Mouse (Mus musculus) kidney, adult 2 months (tissue): ENCODE measurements at regions not wholly inside any gene's neighbourhood (a gene's known extent, or its start where the extent isn't known, plus 50 kb on each side); places are given as distances from the start of the nearest gene placed in this dataset.

Source experiments
- DNase-seq: peaks from one replicate; pipeline ENCODE4 v3.0.0; 2021
- H3K27ac ChIP-seq: fragments of 200-500 bp; 2 replicates; pipeline ENCODE4 v1.5.1; 2012; ENCODE audit warnings: low read depth, low read length, control low read depth, inconsistent platforms; ENCODE audit not compliant: insufficient read depth
- H3K27me3 ChIP-seq: fragments of 200-500 bp; replicated peaks from 2 replicates; pipeline ENCODE4 v1.6.1; 2012; ENCODE audit warnings: mild to moderate bottlenecking, moderate library complexity, low read length, inconsistent platforms; ENCODE audit not compliant: control insufficient read depth, insufficient read depth
- H3K36me3 ChIP-seq: fragments of 200-500 bp; 2 replicates; pipeline ENCODE4 v1.6.1; 2012; ENCODE audit warnings: mild to moderate bottlenecking, moderate library complexity, low read length, inconsistent platforms; ENCODE audit not compliant: control insufficient read depth, insufficient read depth
- H3K4me1 ChIP-seq: fragments of 200-500 bp; 2 replicates; pipeline ENCODE4 v1.6.1; 2011; ENCODE audit warnings: low read length; ENCODE audit not compliant: control insufficient read depth, insufficient read depth
- H3K4me3 ChIP-seq: fragments of 200-500 bp; 2 replicates; pipeline ENCODE4 v1.5.1; 2011; ENCODE audit warnings: mild to moderate bottlenecking, low read depth, low read length, control low read depth; ENCODE audit not compliant: insufficient read depth
- CTCF ChIP-seq: fragments of 200-500 bp; conservative IDR thresholded peaks from 2 replicates; pipeline ENCODE4 v1.5.1; 2011; ENCODE audit warnings: low read depth, mild to moderate bottlenecking, control low read depth, low read length, moderate library complexity, mixed read lengths; ENCODE audit not compliant: insufficient read depth, insufficient read length
- POLR2A ChIP-seq: fragments of 200-500 bp; IDR thresholded peaks from one replicate; pipeline ENCODE4 v1.6.1; 2011; ENCODE audit warnings: low read depth, low read length, control low read depth
- WGBS: fragments of 180-500 bp; shearing (Covaris S2); methylation state at CpG from one replicate; pipeline ENCODE4 v1.1.7; 2018; 5-methylcytosine and 5-hydroxymethylcytosine counted together

DNA sequence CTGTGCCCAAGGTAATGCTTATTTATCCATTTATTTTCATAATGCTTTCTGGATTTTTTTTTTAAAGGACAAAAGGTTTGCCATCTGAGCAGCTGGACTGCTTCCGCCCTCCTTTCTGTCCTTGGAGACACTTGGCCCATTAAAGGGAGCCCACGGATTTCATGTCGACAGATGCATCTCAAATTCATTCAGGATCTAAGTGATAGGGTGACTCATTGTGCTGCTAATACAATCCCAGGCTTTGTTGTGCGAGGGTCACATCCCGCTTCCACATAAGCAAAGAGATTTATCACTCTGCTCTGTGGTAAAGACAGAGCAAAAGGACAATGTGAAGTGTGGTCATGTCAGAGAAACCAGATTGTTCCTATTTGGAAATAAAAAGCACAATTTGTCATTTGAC, 220.8 kb downstream of the Csl start:
- TF ChIP-seq CTCF (no peak), POLR2A (no peak)
- no peak overlapping the region for H3K4me3 ChIP-seq
- no peaks in the 10 kb centered on the region for H3K27me3 ChIP-seq
- 57% methylated on average over 5 of the region's 5 CpGs for WGBS
- H3K36me3 ChIP-seq: no peaks in the 10 kb centered on the region
- DNase-seq: no peak
- H3K27ac ChIP-seq: no peak overlapping the region
- H3K4me1 ChIP-seq: no peaks in the 10 kb centered on the region

DNA sequence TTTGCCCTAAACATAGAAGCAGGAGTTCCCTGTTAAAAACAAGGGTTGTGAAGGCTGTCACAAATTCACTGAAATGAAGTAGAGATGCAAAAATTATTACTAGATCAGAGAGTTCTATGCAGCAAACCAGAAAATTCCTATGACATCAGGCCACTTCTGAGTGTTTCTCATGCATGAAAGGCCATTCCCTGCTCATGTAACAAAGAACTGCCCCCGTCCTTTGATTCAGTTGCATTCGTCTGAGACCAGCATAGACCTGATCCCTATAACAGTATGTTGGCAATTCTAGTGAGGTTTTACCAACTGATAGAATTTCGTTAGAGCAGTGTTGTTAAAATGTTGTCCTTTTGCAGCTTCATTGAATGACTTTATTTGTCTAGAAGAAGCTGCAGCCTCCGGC, 207.1 kb downstream of the Csl start:
- no peak for DNase-seq
- H3K27me3 ChIP-seq: no peaks in the 10 kb centered on the region
- H3K27ac ChIP-seq: no peak overlapping the region
- 70% methylated on average over 4 of the region's 4 CpGs for WGBS
- H3K4me1 ChIP-seq: peaks cover 5% of the 10 kb centered on the region; the same call in 1 of the 2 replicates
- no peak overlapping the region for H3K4me3 ChIP-seq
- TF ChIP-seq POLR2A: no peak
- no peak for TF ChIP-seq CTCF
- no peaks in the 10 kb centered on the region for H3K36me3 ChIP-seq

GRCm38 (mm10) chr10:99552836-99553540, 206.5 kb downstream of the Csl start:
- no peak for DNase-seq
- no peak for TF ChIP-seq CTCF
- TF ChIP-seq POLR2A: no peak
- Histone ChIP-seq H3K36me3 (no peaks in the 10 kb centered on the region), H3K4me1 (peaks cover 5% of the 10 kb centered on the region; the same call in 1 of the 2 replicates), H3K27me3 (no peaks in the 10 kb centered on the region), H3K27ac (no peak overlapping the region), H3K4me3 (no peak overlapping the region)
- WGBS: 68% methylated on average over 12 of the region's 12 CpGs

GRCm38 (mm10) chr10:99555021-99555420, 204.4 kb downstream of the Csl start:
- TF ChIP-seq CTCF (no peak), POLR2A (no peak)
- Histone ChIP-seq H3K4me3 (no peak overlapping the region), H3K27me3 (no peaks in the 10 kb centered on the region), H3K36me3 (no peaks in the 10 kb centered on the region), H3K4me1 (peaks cover 5% of the 10 kb centered on the region; the same call in 1 of the 2 replicates), H3K27ac (no peak overlapping the region)
- no peak for DNase-seq
- 82% methylated on average over 2 of the region's 2 CpGs for WGBS

DNA sequence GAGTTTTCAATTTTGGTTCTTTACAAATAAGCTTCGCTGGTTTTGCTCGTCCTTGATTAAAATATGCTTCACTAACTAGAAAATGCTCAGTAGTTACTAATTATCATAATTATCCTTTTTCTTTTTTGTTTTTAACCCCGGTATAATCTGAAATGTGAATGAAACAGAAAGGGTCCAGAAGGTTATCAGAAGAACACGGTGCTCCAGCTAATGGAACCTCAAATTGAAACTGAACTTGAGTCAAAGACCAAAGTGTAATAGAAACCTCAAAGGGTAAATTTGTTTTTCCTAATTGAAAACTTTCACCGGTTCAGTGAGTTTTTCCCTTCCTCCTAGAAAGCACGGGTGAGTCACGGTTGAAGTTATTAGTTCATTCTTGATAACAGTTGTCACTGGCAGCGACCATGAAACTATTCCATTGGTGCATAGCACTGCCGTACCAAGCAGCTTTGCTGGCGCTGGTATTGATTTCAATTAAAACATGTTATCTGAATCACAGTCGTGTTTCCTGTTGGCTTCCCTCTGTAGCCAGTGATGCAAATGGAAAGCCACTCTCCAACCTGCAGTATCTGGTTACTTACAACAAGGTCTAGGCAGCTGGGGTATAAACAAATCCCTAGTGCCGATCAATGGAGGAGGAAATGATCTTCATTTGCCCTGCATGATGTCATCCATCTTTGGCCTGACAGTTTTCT, 203.7 kb downstream of the Csl start:
- no peaks in the 10 kb centered on the region for H3K27me3 ChIP-seq
- no peak overlapping the region for H3K27ac ChIP-seq
- peaks cover 5% of the 10 kb centered on the region; the same call in 1 of the 2 replicates for H3K4me1 ChIP-seq

DNA sequence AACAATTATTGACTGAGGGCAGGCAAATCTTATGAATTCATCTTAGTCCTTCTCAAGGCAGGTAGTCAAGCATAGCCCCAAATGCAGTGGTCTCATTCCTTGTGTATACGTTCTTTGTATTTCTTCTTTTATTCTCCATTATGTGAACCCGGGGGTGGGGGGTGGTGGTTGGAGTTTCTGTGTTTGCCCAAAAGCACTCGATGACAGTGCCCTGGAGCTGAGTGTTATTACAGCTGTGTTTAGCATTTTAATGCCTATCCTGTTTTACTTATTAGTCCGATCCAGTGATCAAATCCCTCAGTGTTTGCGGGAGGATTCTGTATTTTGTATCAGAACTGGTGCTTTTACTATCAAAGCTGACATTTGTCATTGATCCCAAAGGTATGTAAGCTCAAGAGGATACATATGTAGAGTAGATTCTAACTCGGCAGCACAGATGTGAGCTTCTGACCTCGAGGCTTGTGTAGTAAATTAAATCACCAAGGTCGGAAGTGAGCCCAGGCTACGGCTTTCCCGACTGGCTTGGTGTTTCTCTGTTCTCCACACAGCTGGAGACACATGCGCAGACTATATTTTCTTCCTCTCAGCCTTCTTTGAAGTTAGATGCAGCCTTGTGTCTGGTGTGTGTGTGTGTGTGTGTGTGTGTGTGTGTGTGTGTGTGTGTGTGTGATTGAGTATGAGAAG, 203.0 kb downstream of the Csl start:
- WGBS: 38% methylated on average over 11 of the region's 11 CpGs
- Histone ChIP-seq H3K36me3 (no peaks in the 10 kb centered on the region), H3K27ac (no peak overlapping the region), H3K4me3 (no peak overlapping the region), H3K27me3 (no peaks in the 10 kb centered on the region), H3K4me1 (peaks cover 5% of the 10 kb centered on the region; the same call in 1 of the 2 replicates)
- DNase-seq: no peak
- TF ChIP-seq CTCF (no peak), POLR2A (no peak)

More for the DNA sequence above, 203.7 kb downstream of the Csl start:
- TF ChIP-seq POLR2A (no peak), CTCF (no peak)
- H3K36me3 ChIP-seq: no peaks in the 10 kb centered on the region
- WGBS: 30% methylated on average over 12 of the region's 12 CpGs
- H3K4me3 ChIP-seq: no peak overlapping the region
- peak; percentile 41 for DNase-seq

- Histone ChIP-seq H3K4me3 (no peak overlapping the region), H3K27ac (no peak overlapping the region), H3K4me1 (peaks cover 5% of the 10 kb centered on the region; the same call in 1 of the 2 replicates), H3K27me3 (no peaks in the 10 kb centered on the region), H3K36me3 (no peaks in the 10 kb centered on the region)
- DNase-seq: no peak
- WGBS: 88% methylated on average over 5 of the region's 5 CpGs
- no peak for TF ChIP-seq CTCF
- no peak for TF ChIP-seq POLR2A
Observed at GRCm38 (mm10) chr10:99558656-99559055, 200.8 kb downstream of the Csl start.
